Mouse (Mus musculus): ENCODE results near the gene Ccdc93.

Ccdc93 gene

DNA sequence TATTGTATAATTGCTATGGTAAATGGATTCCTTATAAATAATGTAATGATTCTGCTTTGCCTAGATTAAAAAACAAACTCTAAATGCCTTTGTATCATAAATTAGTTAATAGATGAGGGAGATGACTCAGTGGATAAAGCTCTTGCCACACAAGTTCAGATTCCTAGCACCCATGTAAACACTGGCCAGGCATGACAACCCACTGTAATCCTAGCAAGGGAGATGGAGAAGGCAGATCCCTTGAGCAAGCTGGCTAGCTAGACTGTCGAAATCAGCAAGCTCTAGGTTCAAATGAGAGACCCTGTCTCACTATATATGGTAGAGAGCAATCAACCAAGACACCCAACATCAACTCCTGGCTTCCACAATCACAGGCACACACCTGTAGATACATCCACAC, 87.8 kb downstream of the Ccdc93 start:
- DNase-seq (ENCODE audit: low spot score), result no peak

DNA sequence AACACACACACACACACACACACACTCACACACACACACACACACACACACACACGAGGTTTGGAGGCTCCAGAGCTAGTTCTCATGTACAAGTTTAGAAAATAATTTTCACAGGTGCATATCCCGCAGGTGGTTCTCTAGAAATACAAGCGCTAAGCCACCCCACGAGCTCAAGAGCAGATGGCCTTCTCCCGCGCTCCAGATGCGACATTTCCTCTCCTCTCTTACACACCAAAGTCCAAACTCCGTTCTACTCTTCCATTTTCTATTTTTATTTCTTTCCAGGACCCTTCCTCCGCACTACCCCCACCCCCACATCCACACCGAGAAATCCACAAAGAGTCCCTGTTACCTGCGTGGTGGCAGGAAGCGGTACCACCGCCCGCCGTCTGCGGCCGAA, 96.2 kb downstream of the Ccdc93 start:
- no peak for DNase-seq (ENCODE audit: low spot score)

DNA sequence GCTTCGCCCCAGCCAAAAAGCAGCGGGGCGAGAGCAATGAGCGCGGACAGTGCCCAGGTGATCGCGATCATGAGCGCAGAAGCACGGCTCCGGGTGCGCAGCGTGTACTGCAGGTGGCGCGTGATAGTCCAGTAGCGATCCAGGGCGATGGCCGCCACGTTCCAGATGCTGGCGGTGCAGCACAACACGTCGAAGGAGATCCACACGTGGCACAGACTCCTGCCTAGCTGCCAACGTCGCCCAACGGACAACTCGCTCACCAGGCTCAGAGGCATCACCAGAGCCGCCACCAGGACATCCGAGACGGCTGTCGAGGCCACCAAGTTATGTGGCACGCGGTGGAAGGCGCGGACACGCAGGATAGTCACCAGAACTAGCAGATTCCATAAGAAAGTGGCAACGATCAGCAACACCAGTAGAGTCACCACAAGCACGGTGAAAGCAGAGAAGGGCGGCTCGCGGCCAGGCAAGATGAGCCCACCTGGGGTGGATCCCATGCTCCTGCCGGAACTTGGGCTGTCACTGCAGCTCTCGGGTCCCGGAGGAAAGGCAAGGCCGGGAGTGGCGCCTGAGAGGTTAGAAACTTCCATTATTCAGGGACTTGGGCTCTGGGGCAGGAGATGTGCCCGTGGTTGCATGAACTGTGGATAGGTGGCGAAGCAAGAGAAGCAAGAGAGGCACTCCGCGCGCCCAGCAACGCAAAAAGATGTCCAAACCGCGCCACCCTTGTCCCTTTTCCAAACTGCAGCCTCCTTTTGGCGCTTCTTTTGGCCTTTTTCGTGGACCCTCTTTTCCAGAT, 97.0 kb downstream of the Ccdc93 start:
- no peak for DNase-seq (ENCODE audit: low spot score)

DNA sequence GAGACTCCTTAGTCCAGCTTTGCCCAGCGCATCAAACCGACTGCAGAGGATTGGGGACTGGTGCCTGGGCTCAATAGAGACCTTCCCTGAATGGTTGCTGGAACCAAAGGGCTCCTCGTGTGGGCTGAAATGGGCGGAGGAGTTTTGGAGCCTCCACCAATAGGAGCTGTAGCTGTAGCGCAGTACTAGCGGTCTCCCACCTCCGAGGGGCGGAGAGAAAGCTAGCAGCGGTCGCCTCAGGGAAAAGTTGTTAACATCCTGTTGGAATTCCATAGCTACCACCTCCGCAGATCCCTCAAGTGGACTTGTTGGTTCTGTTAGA, 97.5 kb downstream of the Ccdc93 start, which contains the start of gene Htr5b:
Htr5b (minus strand) TSS at position 67 of the 322 bp plus-strand sequence.
- no peak for DNase-seq (ENCODE audit: low spot score)

DNA sequence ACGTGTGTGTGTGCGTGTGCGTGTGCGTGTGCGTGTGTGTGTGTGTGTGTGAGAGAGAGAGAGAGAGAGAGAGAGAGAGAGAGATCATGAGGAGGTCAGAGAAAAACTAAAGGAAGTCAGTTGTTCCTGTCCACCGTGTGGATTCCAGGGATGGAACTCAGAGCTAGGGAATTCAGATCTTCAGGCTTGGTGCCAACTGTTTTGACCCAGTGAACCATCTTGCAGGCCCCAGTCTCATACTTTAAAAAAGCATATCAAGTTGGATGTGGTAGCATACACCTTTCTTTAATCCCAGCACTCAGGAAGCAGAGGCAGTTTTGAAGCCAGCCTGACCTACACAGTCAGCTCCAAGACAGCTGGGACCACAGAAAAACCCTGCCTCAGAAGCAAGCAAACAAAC, 98.4 kb downstream of the Ccdc93 start:
- DNase-seq (ENCODE audit: low spot score), result no peak

DNA sequence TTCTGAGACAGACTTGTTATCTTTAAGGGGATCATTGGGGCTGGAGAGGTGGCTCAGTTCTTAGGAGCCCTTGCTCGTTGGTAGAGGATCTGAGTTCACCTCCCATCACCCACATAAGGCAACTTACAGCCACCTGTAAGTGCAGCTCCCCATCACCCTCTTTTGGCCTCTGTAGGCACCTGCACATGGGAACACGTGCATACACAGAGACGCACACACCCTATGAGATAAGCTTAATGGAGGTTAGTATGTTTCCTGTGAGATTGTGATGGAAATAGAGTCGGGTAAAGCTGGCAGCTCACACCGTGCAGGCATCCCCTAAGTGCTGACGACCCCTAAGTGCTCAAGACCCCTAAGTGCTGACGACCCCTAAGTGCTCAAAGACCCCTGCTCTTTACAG, 100.6 kb downstream of the Ccdc93 start:
- DNase-seq (ENCODE audit: low spot score), result no peak

DNA sequence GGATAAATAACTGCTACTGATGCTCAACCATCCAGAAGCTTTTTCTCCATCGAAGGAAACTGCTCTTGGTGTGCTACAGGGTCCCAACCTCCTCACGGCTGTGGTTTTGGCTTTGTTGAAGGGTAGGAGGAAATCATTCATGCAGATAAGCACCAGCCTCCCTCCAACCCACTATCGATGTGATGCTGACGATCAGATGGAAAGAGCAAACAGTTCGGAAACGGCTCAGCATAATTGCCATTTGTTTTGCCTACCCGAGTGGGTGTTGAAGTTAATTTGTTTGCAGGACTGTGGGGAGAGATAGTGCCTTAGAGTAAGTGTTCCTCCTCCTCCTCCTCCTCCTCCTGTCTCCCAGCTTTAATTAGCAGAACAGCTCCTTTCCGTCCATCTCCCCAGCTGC, 109.5 kb downstream of the Ccdc93 start:
- no peak for DNase-seq (ENCODE audit: low spot score)

DNA sequence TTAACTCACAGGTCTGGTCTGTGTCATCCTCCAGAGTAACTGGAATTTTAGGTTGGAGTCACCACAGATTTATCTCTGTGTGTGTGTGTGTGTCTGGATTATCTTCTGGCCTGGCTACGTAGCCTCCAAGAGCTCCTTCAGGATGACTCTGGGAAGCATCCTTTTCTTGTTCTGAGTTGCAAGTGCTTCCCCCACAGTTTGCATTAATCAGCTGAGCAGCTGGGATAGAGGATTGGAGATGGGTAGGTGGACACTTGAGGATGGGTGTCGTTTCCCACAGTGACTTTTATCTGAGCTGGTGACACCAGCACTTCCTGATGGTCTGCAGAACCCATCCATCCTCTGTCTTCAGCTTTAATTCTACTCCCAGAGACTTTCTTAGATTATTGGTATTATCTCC, 116.0 kb downstream of the Ccdc93 start:
- no peak for DNase-seq (ENCODE audit: low spot score)

DNA sequence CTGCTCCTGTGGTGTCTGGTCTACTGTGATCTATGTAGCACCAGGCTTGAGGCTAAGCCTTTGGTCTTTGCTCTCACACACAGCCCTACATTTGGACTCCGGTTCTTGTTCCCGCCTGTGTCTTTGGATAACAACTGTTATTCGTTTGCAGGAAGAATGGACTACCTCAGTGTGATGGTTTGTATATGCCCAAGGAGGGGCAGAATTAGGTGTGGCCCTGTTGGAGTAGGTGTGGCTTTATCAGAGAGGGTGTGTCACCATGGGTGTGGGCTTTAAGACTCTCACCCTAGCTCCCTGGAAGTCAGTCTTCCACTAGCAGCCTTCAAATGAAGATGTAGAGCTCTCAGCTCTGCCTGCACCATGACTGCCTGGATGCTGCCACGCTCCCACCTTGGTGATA, 117.8 kb downstream of the Ccdc93 start:
- DNase-seq (ENCODE audit: low spot score), result no peak

DNA sequence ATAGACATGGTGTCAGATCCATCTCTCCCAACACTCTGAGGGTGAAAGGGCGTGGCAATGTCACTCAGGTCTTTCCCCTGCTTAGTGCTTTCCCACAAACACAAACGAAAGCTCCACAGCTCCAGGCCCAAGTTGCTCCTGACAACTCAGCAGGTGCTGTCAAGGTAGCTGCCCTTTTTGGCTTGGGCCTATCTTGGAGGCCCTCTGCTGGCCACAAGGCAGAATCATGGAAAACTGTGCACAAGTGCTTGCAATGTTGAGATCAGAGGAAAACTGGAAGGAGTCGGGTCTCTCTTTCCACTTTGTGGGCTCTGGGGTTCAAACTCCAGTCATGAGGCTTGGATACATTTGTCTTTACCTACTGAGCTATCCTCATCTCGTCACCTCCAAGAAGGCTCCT, 118.6 kb downstream of the Ccdc93 start:
- no peak for DNase-seq (ENCODE audit: low spot score)

DNA sequence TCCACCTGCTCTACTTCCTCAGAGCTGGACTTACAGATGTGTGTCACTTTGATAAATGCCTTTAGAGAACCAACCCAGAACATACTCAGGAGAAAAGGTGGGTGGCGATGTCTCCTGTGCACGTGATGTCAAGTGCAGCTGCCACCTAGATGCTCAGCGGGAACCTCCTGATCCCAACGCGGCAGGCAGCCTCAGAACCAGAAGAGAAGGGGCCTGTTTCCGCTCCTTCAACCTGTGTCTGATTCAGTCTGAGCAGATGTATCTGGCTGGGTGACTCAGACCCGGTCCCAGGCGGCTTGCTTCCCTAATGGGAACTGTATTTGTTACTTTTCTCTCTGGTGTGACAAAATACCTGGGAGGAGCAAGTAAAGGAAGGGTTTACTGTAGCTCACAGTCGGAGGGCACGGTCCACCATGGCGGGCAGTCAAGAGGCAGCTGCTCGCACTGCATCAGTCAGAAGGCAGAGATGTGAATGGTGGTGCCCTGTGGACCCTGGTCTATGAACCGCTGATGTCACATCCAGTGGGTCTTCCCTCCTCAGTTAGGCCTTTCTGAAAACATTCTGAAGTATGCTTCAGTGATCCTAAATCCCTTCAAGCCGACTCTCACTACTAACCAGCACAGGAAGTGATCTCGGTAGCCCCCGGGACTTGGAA, 120.1 kb downstream of the Ccdc93 start:
- DNase-seq (ENCODE audit: low spot score), result no peak

DNA sequence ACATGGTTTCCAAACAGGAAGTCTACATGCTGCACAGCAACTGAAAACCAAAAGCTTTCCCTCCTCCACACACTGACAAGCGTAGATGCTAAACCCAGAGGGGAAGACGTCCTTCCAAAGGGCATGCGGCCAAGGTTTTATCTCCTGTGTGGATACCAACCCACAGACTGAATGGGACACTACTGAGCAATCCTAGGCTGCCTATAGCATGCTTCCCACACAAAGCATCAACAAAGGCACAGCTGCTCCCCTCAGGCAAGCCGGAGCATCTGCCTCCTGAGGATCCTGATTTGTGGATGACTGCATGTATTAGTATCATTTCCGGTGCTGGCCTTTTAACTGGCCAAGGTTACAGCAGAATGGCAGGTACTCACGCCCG, 120.6 kb downstream of the Ccdc93 start:
- DNase-seq (ENCODE audit: low spot score), result no peak
